Mouse (Mus musculus) heart, postnatal 0 days (tissue): ENCODE data around the gene Tmem132d.

Experiments used
- CTCF ChIP-seq: IDR thresholded peaks from 2 replicates; pipeline ENCODE4 v1.5.1; 2016; ENCODE audit warnings: antibody characterized with exemption, control low read depth, low read depth
- EP300 ChIP-seq: IDR thresholded peaks from 2 replicates; pipeline ENCODE4 v1.6.1; 2016; ENCODE audit warnings: antibody characterized with exemption, low read depth

GRCm38 (mm10) chr5:128407546-128407945, 25.3 kb downstream of the Tmem132d start:
- no peak for TF ChIP-seq CTCF
- TF ChIP-seq EP300, result no peak
